Mouse (Mus musculus) cerebellum, adult 8-10 months (tissue): Measurements from ENCODE around the gene Wdr73.
A peak's percentile ranks its signal among the peaks of the same experiment; 100 is the strongest.

Experiments
- DNase-seq: peaks from one replicate; pipeline ENCODE4 v3.0.0; 2022

Gene Wdr73

DNA sequence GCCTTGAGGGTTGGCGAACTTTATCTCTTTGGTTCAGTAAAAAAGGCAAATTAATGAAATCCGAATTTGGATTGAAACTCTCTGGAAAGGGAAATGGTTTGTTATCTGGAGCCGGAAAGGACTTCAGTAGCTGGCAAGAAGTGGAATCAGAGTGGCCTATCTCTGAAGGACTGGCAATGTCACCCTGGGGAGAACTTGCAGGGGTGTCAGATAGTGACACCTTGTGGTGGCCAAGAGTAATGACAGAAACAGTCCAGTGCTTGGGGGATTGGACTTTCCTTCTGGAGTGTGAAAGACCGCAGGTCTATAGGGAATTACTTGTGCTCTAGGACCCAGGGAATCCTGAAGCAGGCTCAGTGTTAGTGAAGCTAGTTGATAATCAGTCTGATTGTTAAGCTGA lies 51.4 kb downstream of the Wdr73 start:
- DNase-seq = peak; percentile 44

DNA sequence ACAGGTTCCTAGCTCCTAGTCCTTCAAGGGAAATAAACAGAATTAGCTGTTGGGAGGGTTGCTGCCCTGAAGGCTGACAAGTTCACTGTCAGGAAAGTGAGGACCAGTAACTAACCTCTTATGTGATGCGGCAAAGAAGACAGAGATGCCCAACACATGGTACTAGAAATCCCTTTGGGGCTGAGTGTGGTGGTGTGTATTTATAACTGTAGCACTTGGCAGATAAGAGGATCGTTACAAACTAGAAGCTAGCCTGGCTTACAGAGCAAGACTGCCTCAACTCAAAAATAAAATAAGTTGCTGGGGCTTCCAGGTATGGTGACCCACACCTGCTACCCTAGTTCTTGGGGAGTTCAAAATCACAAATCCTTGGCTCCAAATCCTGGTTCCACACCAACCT lies 51.8 kb downstream of the Wdr73 start:
- DNase-seq = no peak

DNA sequence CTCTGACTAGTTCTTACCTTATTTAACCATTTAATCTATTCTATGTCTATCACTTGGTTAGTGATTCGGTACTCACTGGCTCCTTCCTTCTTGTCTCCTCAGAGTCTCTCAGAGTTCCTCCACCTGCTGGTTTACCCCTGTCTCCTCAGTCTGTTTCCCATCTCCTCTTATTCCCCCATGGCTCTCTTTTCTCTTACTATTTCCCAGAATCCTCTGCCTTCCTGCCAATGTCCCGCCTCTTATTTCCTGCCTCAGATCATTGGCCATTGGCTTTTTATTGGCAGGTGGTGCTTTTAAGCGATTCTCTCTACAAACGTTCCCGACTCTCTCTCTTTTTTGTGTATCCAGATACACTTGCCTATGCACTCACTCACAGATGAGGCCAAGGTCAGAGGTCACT lies 54.4 kb downstream of the Wdr73 start:
- DNase-seq = no peak

DNA sequence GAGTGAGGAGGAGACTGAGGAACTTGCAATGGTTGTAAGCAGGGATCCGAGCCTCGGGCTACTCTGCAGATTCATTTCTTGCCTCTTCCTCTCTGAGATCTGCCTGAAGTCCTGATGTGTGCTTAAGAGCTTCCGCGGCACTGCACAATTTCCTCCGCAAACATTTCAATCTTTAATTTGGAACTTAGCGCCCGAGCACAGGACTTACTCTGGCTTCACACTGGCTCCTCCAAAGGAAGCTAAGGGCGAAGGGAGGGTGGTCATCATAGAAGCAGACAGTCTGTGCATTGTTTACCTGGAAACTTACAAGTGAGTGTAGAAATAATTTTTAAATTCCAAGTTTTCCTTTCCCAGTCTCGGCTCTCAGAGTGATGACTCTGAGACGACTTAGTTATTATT lies 54.8 kb downstream of the Wdr73 start:
- no peak for DNase-seq

DNA sequence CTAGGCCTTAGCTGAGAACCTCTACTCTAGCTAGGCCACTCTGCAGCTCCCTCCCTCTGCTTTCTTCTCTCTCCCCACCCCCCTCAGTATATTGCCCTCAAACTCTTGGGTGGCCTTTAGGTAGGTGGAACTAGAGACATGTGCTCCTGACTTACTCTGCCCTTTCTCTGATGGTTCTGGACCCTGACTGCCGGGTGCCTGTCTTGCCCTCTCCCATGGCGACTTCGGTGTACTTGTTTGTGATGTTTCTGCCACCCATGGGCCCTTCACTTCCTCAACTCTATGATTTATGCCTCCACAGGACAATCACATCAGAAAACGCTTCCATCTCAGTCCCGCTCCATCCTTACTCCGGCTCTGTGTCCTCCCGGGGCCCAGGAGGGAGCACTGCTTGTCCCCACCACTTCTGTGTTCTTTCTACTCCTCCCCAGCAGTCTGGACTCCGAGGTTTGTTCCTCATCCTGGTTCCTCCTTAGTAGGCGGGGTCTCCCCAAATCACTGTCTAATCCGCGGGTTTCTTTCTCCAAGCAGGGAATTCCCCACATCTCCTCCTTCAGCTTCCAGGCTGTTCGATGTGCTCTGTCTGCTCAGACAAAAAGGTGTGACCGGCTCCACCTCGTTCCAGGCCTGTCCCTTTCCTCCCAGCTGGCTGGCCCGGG lies 55.3 kb downstream of the Wdr73 start:
- no peak for DNase-seq

DNA sequence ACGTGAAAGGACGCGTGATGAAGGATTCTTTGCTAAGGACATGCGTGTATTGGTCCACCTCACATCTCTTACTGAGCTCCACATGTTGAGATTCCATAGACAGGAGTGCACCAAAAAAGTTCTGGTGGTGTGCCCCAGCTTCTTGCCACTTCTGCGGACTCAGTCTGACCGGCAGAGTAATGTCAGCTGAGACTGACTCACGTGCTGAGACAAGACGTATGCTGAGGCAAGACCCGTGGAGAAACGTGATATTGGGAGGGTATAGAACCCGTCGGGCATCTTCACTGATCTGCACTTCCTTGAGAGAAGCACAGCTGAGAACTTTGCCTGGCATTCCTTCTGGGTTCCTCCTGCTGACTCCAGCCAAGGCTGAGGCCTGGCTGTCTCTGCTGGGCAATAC lies 56.4 kb downstream of the Wdr73 start:
- no peak for DNase-seq

DNA sequence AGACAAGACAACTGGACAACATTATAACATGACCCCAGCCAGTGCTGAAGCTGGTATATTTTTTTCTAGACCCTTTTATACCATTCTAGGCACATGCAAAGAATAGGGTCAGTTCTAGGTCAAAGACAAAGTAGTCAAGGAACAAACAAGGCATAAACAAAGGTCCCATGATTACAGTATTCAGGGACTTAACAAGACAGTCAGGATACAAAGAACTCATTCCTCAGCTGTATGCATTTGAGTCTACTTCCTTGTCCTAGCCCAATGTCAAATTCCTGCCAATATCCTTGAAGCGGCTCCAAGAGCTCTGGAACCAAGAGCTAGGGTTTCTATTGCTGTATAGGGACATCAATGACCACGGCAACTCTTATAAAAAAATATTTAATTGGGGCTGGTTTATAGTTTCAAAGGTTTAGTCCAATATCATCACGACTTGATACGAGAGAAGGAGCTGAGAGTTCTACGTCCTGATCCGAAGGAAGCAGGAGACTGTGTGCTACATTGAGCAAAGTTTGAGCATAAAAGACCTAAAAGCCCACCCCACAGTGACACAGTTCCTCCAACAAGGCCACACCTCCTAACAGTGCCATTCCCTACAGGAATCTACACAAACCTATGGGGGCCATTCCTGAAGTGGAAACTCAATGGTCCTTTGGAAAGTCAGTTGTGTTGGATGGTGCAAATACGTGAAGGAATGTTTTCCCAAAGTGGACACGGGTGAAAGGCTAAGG lies 57.0 kb downstream of the Wdr73 start:
- no peak for DNase-seq

DNA sequence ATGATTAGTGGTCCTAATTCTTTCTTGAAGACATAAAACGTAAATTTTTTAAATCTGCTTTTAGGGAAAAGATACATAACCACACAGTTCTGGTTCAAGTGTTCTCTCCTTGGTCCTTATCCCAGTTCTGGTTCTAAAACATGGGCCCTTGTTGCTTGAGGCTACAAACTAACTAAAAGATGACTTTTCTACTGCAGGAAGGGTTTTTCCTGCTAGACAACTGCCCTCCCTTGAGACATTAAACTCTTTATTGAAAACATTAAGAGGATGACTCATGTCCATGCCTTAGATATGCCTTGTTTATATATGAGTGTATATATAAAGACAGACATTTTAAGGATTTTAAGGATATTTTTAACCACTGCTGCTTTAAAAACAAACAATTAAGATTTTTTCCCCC lies 57.9 kb downstream of the Wdr73 start:
- DNase-seq = no peak

DNA sequence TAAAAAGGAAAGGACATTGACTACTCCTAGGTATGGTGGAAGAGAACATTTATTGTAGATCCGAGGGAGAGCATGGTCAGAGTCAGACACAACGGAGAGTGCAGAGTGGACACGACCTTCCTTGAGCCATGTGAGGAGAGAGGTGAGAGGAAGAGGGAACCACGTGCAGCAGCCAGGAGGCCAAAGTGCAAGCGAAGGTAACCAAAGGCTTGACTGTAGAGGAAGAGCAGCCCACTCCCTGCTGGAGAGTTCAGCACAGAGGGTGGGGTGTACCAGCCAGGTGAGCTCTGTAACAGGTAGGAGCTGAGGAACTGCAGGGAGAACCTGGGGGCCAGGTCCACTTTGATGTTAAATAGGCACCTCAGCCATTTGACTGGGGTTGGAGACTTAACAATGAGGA lies 58.9 kb downstream of the Wdr73 start:
- DNase-seq = no peak

DNA sequence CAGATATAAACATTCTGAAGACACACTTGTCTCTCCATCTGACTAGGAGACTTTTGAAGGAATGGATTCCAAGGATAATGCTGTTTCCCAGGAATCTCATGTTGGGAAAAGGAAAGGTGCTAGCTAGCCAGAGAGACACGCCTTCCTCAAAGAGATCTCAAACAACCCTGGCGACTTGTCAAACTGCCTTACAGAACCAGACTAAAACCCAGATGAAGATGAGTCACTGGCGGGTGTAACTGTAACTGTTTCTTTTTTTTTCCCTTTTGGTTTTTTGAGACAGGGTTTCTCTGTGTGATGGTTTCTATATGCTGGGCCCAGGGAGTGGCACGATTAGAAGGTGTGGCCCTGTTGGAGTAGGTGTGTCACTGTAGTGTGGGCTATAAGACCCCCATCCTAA lies 60.1 kb downstream of the Wdr73 start:
- DNase-seq = no peak
